Mouse (Mus musculus) MEL (cell line): ENCODE results near the gene Ppil2. TPM values are rescaled to one million over a fixed set of nuclear protein-coding genes. Genes with fewer than 3 reads are reported as not detected.
A peak's percentile ranks its signal among the peaks of the same experiment; 100 is the strongest.

Experiments
- DNase-seq: peaks from one replicate; pipeline ENCODE4 v3.0.0; 2011; ENCODE audit warnings: low read depth, low spot score
- H3K27ac ChIP-seq: 2 replicates; pipeline ENCODE4 v1.5.1; 2012; ENCODE audit warnings: low read depth, mild to moderate bottlenecking, control low read depth, low read length, moderate library complexity; ENCODE audit not compliant: control insufficient read depth
- H3K27me3 ChIP-seq, 2 experiments: fragments of 150-350 bp in 1 of 2; sonication (generic) in 1 of 2; 2 replicates each; pipeline ENCODE4 v1.6.1; 2012; ENCODE audit warnings: low read length in 2 of 2, mild to moderate bottlenecking in 2 of 2, improper control_type of control experiment in 1 of 2, moderate library complexity in 1 of 2; ENCODE audit not compliant: insufficient read depth in 2 of 2, control insufficient read depth in 1 of 2
- H3K36me3 ChIP-seq, 2 experiments: 2 replicates each; pipeline ENCODE4 v1.6.1; 2012 to 2014; ENCODE audit warnings: low read length in 2 of 2, improper control_type of control experiment in 1 of 2, inconsistent platforms in 1 of 2, mild to moderate bottlenecking in 1 of 2; ENCODE audit not compliant: insufficient read depth in 2 of 2, control insufficient read depth in 1 of 2
- H3K4me1 ChIP-seq, 2 experiments: fragments of 150-350 bp in 1 of 2; sonication (generic) in 1 of 2; 2 replicates each; pipeline ENCODE4 v1.6.1; 2012; ENCODE audit warnings: low read length in 2 of 2, improper control_type of control experiment in 1 of 2, mild to moderate bottlenecking in 1 of 2; ENCODE audit not compliant: insufficient read depth in 2 of 2, control insufficient read depth in 1 of 2
- H3K4me3 ChIP-seq, 2 experiments: fragments of 150-350 bp in 1 of 2; sonication (generic) in 1 of 2; 2 replicates each; pipeline ENCODE4 v1.5.1; 2012; ENCODE audit warnings: low read depth in 2 of 2, low read length in 2 of 2, mild to moderate bottlenecking in 2 of 2, moderate library complexity in 2 of 2, control low read depth in 1 of 2, improper control_type of control experiment in 1 of 2; ENCODE audit not compliant: control insufficient read depth in 1 of 2, insufficient read depth in 1 of 2
- H3K79me2 ChIP-seq: 2 replicates; pipeline ENCODE4 v1.6.1; 2012; ENCODE audit warnings: mild to moderate bottlenecking, low read length, moderate library complexity; ENCODE audit not compliant: control insufficient read depth, poor library complexity, insufficient read depth
- H3K9ac ChIP-seq: 2 replicates; pipeline ENCODE4 v1.6.1; 2012; ENCODE audit warnings: low read depth, mild to moderate bottlenecking, control low read depth, low read length, moderate library complexity; ENCODE audit not compliant: control insufficient read depth, poor library complexity, severe bottlenecking
- H3K9me3 ChIP-seq: fragments of 150-350 bp; sonication (generic); replicated peaks from 2 replicates; pipeline ENCODE4 v1.6.1; 2012; ENCODE audit warnings: mild to moderate bottlenecking, low read length, improper control_type of control experiment, moderate library complexity; ENCODE audit not compliant: insufficient read depth
- BHLHE40 ChIP-seq: IDR thresholded peaks from 2 replicates; pipeline ENCODE4 v1.6.1; 2012; ENCODE audit warnings: low read depth, mild to moderate bottlenecking, inconsistent platforms, low read length, improper control_type of control experiment, borderline replicate concordance
- CHD1 ChIP-seq: IDR thresholded peaks from 2 replicates; pipeline ENCODE4 v1.6.1; 2012; ENCODE audit warnings: low read depth, mild to moderate bottlenecking, inconsistent platforms, low read length, improper control_type of control experiment
- CHD2 ChIP-seq: IDR thresholded peaks from 2 replicates; pipeline ENCODE4 v1.6.1; 2011; ENCODE audit warnings: low read length, improper control_type of control experiment
- CTCF ChIP-seq, 3 experiments: IDR thresholded peaks in 2 of 3; conservative IDR thresholded peaks in 1 of 3; 2 replicates each; pipeline ENCODE4 v1.5.1; 2011 to 2012; ENCODE audit warnings: low read length in 3 of 3, low read depth in 2 of 3, mild to moderate bottlenecking in 2 of 3, improper control_type of control experiment in 1 of 3, inconsistent platforms in 1 of 3, mixed read lengths in 1 of 3, moderate library complexity in 1 of 3; ENCODE audit not compliant: control insufficient read depth in 1 of 3, insufficient read depth in 1 of 3, poor library complexity in 1 of 3, severe bottlenecking in 1 of 3
- E2F4 ChIP-seq: IDR thresholded peaks from 2 replicates; pipeline ENCODE4 v1.6.1; 2011; ENCODE audit warnings: low read depth, low read length, improper control_type of control experiment, borderline replicate concordance
- EP300 ChIP-seq, 2 experiments: IDR thresholded peaks; 2 replicates each; pipeline ENCODE4 v1.6.1; 2011; ENCODE audit warnings: improper control_type of control experiment in 2 of 2, low read length in 2 of 2, low read depth in 1 of 2, mild to moderate bottlenecking in 1 of 2
- ETS1 ChIP-seq: IDR thresholded peaks from 2 replicates; pipeline ENCODE4 v1.6.1; 2012; ENCODE audit warnings: low read depth, mild to moderate bottlenecking, inconsistent platforms, low read length, improper control_type of control experiment, moderate library complexity
- GABPA ChIP-seq: IDR thresholded peaks from 2 replicates; pipeline ENCODE4 v1.6.1; 2012; ENCODE audit warnings: low read depth, mild to moderate bottlenecking, inconsistent platforms, low read length, improper control_type of control experiment, moderate library complexity
- GATA1 ChIP-seq: IDR thresholded peaks from 2 replicates; pipeline ENCODE4 v1.6.1; 2011; ENCODE audit warnings: low read depth, low read length, improper control_type of control experiment
- HCFC1 ChIP-seq: IDR thresholded peaks from 2 replicates; pipeline ENCODE4 v1.6.1; 2012; ENCODE audit warnings: low read depth, mild to moderate bottlenecking, inconsistent platforms, low read length, improper control_type of control experiment, moderate library complexity
- JUND ChIP-seq: IDR thresholded peaks from 2 replicates; pipeline ENCODE4 v1.6.1; 2011; ENCODE audit warnings: low read depth, mild to moderate bottlenecking, improper control_type of control experiment, low read length
- KAT2A ChIP-seq: conservative IDR thresholded peaks from 2 replicates; pipeline ENCODE4 v1.6.1; 2012; ENCODE audit warnings: low read depth, low read length, improper control_type of control experiment, inconsistent platforms
- MAFK ChIP-seq: IDR thresholded peaks from 2 replicates; pipeline ENCODE4 v1.6.1; 2011; ENCODE audit warnings: low read depth, mild to moderate bottlenecking, low read length, improper control_type of control experiment, borderline replicate concordance
- MAX ChIP-seq: IDR thresholded peaks from 2 replicates; pipeline ENCODE4 v1.6.1; 2011; ENCODE audit warnings: low read length, improper control_type of control experiment
- MAZ ChIP-seq: IDR thresholded peaks from 2 replicates; pipeline ENCODE4 v1.6.1; 2012; ENCODE audit warnings: low read depth, mild to moderate bottlenecking, inconsistent platforms, low read length, improper control_type of control experiment
- MYB ChIP-seq: IDR thresholded peaks from 2 replicates; pipeline ENCODE4 v1.6.1; 2011; ENCODE audit warnings: mild to moderate bottlenecking, low read depth, low read length, improper control_type of control experiment
- MYC ChIP-seq: IDR thresholded peaks from 2 replicates; pipeline ENCODE4 v1.6.1; 2011; ENCODE audit warnings: low read depth, mild to moderate bottlenecking, low read length, improper control_type of control experiment, moderate library complexity
- NELFE ChIP-seq: IDR thresholded peaks from 2 replicates; pipeline ENCODE4 v1.6.1; 2011; ENCODE audit warnings: low read depth, low read length, improper control_type of control experiment
- NRF1 ChIP-seq: IDR thresholded peaks from 2 replicates; pipeline ENCODE4 v1.6.1; 2014; ENCODE audit warnings: low read depth, mild to moderate bottlenecking, inconsistent platforms, low read length, improper control_type of control experiment, moderate library complexity; ENCODE audit not compliant: poor library complexity, insufficient read depth, severe bottlenecking
- POLR2A ChIP-seq, 2 experiments: IDR thresholded peaks; 2 replicates each; pipeline ENCODE4 v1.6.1; 2011 to 2012; ENCODE audit warnings: low read length in 2 of 2, mild to moderate bottlenecking in 2 of 2, control low read depth in 1 of 2, improper control_type of control experiment in 1 of 2, low read depth in 1 of 2, moderate library complexity in 1 of 2; ENCODE audit not compliant: control insufficient read depth in 1 of 2, insufficient read depth in 1 of 2, poor library complexity in 1 of 2
- POLR2AphosphoS2 ChIP-seq: IDR thresholded peaks from 2 replicates; pipeline ENCODE4 v1.6.1; 2011; ENCODE audit warnings: low read length, improper control_type of control experiment
- POLR2AphosphoS5 ChIP-seq: IDR thresholded peaks from 2 replicates; pipeline ENCODE4 v1.6.1; 2012; ENCODE audit warnings: low read depth, borderline replicate concordance, mild to moderate bottlenecking, inconsistent platforms, low read length, moderate library complexity, mixed read lengths
- RAD21 ChIP-seq: IDR thresholded peaks from 2 replicates; pipeline ENCODE4 v1.6.1; 2011; ENCODE audit warnings: mild to moderate bottlenecking, low read depth, low read length, improper control_type of control experiment
- RCOR1 ChIP-seq: IDR thresholded peaks from 2 replicates; pipeline ENCODE4 v1.6.1; 2012; ENCODE audit warnings: low read depth, mild to moderate bottlenecking, inconsistent platforms, low read length, improper control_type of control experiment
- SIN3A ChIP-seq: IDR thresholded peaks from 2 replicates; pipeline ENCODE4 v1.6.1; 2012; ENCODE audit warnings: low read length, improper control_type of control experiment, inconsistent platforms
- SMC3 ChIP-seq: IDR thresholded peaks from 2 replicates; pipeline ENCODE4 v1.6.1; 2011; ENCODE audit warnings: low read depth, low read length, improper control_type of control experiment
- TAL1 ChIP-seq: IDR thresholded peaks from 2 replicates; pipeline ENCODE4 v1.6.1; 2012; ENCODE audit warnings: mild to moderate bottlenecking, inconsistent platforms, low read length, moderate library complexity, mixed read lengths
- TBP ChIP-seq: IDR thresholded peaks from 2 replicates; pipeline ENCODE4 v1.8.0; 2011; ENCODE audit warnings: low read depth, low read length, improper control_type of control experiment
- TCF12 ChIP-seq: IDR thresholded peaks from 2 replicates; pipeline ENCODE4 v1.6.1; 2014; ENCODE audit warnings: low read depth, mild to moderate bottlenecking, inconsistent platforms, low read length, improper control_type of control experiment, moderate library complexity
- USF1 ChIP-seq: IDR thresholded peaks from 2 replicates; pipeline ENCODE4 v1.6.1; 2014; ENCODE audit warnings: low read depth, mild to moderate bottlenecking, inconsistent platforms, low read length, improper control_type of control experiment, moderate library complexity
- USF2 ChIP-seq, 2 experiments: IDR thresholded peaks; 2 replicates each; pipeline ENCODE4 v1.6.1; 2011 to 2012; ENCODE audit warnings: improper control_type of control experiment in 2 of 2, low read length in 2 of 2, borderline replicate concordance in 1 of 2, inconsistent platforms in 1 of 2, low read depth in 1 of 2, mild to moderate bottlenecking in 1 of 2; ENCODE audit not compliant: insufficient read depth in 1 of 2
- ZC3H11A ChIP-seq: IDR thresholded peaks from 2 replicates; pipeline ENCODE4 v1.6.1; 2012; ENCODE audit warnings: low read depth, mild to moderate bottlenecking, inconsistent platforms, low read length, improper control_type of control experiment
- ZKSCAN1 ChIP-seq: IDR thresholded peaks from 2 replicates; pipeline ENCODE4 v1.6.1; 2012; ENCODE audit warnings: low read depth, mild to moderate bottlenecking, inconsistent platforms, low read length, improper control_type of control experiment, moderate library complexity
- ZMIZ1 ChIP-seq: IDR thresholded peaks from 2 replicates; pipeline ENCODE4 v1.6.1; 2012; ENCODE audit warnings: low read depth, mild to moderate bottlenecking, inconsistent platforms, low read length, improper control_type of control experiment, moderate library complexity
- ZNF384 ChIP-seq: IDR thresholded peaks from 2 replicates; pipeline ENCODE4 v1.6.1; 2012; ENCODE audit warnings: low read depth, mild to moderate bottlenecking, inconsistent platforms, low read length, improper control_type of control experiment
- polyA plus RNA-seq, 2 experiments: library from polyadenylated mRNA; stranded (reverse) in 1 of 2; unstranded in 1 of 2; fragments of >175 nt in 1 of 2; fragments of >200 nt in 1 of 2; gene quantifications; 2 replicates each; pipeline versions ENCODE4 v1.2.1 to v1.2.4; 2012; ENCODE audit warnings: low replicate concordance in 2 of 2, low read depth in 1 of 2; ENCODE audit not compliant: insufficient read length in 2 of 2, insufficient read depth in 1 of 2, missing spikeins in 1 of 2
- total RNA-seq: library from RNA; depleted of rRNA; stranded (reverse); fragments of 300-350 nt; gene quantifications from 2 replicates; pipeline ENCODE4 v1.2.3, GENCODE M21; 2012; rRNA removed

Ppil2 gene
- total RNA-seq (62.1 and 62.9 TPM in 2 replicates), polyA plus RNA-seq (10 to 100 TPM in 1 of 2 experiments, not detected in 1; 81.2 TPM)

DNA sequence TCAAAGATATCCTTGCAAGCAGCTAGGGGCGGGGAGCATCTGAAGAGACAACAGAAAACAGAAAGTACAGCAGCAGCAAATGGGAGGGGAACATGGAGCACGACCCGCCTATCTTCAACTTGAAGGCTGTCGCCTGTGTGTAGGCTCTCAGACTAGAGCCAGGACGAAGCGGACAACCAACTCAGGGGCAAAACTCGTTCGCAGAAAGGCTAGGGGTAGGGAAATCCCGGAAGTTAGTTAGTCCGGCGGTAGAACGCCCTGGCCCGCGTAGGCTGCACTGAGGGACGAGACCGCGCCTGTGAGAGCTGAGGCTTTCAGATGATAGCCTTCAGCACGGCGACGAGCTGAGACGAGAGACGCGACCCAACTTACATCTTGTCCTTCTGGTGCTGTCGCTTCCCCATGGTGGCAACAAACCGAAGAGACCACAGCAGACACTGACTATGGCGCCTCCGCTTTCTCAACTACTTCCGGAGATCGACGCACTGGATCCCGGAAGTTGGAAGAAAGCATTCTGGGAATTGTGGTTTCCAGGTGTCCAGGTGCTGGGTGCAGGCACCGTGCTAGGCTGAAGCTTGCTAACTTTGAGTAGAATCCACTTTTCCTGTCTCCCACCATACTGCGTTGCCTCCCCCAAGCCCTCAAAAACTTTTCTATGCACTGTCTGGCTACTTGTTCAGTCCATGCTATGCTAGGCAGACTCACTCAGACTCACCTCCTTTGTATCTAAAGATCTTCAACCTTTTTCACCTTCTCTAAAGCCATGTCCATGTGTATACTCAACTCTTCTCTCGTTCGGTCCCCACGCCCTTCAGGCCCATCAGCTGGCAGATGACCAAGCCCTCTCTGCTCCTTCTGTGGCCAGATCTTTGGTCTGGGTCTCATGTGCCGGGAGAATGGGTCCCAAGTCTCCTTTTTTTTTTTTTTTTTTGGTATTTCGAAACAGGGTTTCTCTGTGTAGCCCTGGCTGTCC, at the start of gene Ppil2:
Ppil2 (minus strand) TSS at position 487 of the 973 bp plus-strand sequence.
- DNase-seq = peak; percentile 91
- Histone ChIP-seq H3K36me3 (peaks cover 1 to 9% of the 10 kb centered on the region in 2 experiments; a peak in 2 of 4 replicates), H3K9ac (peak within 1 kb of the TSS; percentile 87), H3K27me3 (no peaks in the 10 kb centered on the region), H3K27ac (peak within 1 kb of the TSS; percentile 88), H3K79me2 (peaks cover 2% of the 10 kb centered on the region), H3K4me3 (peak within 1 kb of the TSS; percentile 71 to 90), H3K4me1 (peaks cover 3 to 6% of the 10 kb centered on the region in 2 experiments), H3K9me3 (no peaks in the 10 kb centered on the region)
- no peak for TF ChIP-seq SMC3
- TF ChIP-seq POLR2AphosphoS5 = no peak
- no peak for TF ChIP-seq MAFK
- peak; percentile 83 to 88 for TF ChIP-seq POLR2A (IDR thresholded peaks at IDR 0.05; ENCODE audit: control insufficient read depth in 1 of 2, insufficient read depth in 1 of 2, low read depth in 1 of 2, low read length in 2 of 2, poor library complexity in 1 of 2)
- TF ChIP-seq JUND = no peak
- peak; percentile 89 for TF ChIP-seq NELFE
- TF ChIP-seq POLR2AphosphoS2 = peak; percentile 82
- no peak for TF ChIP-seq GATA1
- TF ChIP-seq CHD2 = no peak
- no peak for TF ChIP-seq MYB
- TF ChIP-seq KAT2A = peak; percentile 90
- TF ChIP-seq GABPA = no peak
- no peak for TF ChIP-seq USF1
- peak; percentile 59; the same call in 1 of the 2 replicates for TF ChIP-seq TCF12
- TF ChIP-seq E2F4 = no peak
- TF ChIP-seq TAL1 = no peak
- peak; percentile 98 for TF ChIP-seq HCFC1
- TF ChIP-seq ZMIZ1 = peak; percentile 80
- TF ChIP-seq USF2 (IDR thresholded peaks at IDR 0.05; ENCODE audit: borderline replicate concordance in 1 of 2, insufficient read depth in 1 of 2, low read depth in 1 of 2, low read length in 2 of 2) = no peak
- TF ChIP-seq TBP = peak; percentile 77
- no peak for TF ChIP-seq ZC3H11A
- TF ChIP-seq MYC = 0 out of 2 replicates have a peak, but pooled peaks have one; percentile 54
- no peak for TF ChIP-seq BHLHE40
- TF ChIP-seq EP300 (IDR thresholded peaks at IDR 0.05; ENCODE audit: low read depth in 1 of 2, low read length in 2 of 2) = no peak
- TF ChIP-seq MAZ = 0 out of 2 replicates have a peak, but pooled peaks have one; percentile 28
- TF ChIP-seq CTCF (IDR thresholded peaks at IDR 0.05 in 2 of 3, conservative IDR thresholded peaks at IDR 0.05 in 1 of 3; ENCODE audit: control insufficient read depth in 1 of 3, insufficient read depth in 1 of 3, low read depth in 2 of 3, low read length in 3 of 3, poor library complexity in 1 of 3, severe bottlenecking in 1 of 3) = no peak
- no peak for TF ChIP-seq ZKSCAN1
- TF ChIP-seq ETS1 = no peak
- peak; percentile 38; the same call in 1 of the 2 replicates for TF ChIP-seq ZNF384
- TF ChIP-seq RCOR1 = no peak; the same call in 1 of the 2 replicates
- TF ChIP-seq CHD1 = no peak
- TF ChIP-seq MAX = peak; percentile 72; the same call in 1 of the 2 replicates
- peak; percentile 84; the same call in 1 of the 2 replicates for TF ChIP-seq SIN3A
- no peak for TF ChIP-seq NRF1
- TF ChIP-seq RAD21 = no peak
